Mouse (Mus musculus) CH12.LX (cell line): Measurements from ENCODE around the gene Pcsk6. TPM values are rescaled to one million over a fixed set of nuclear protein-coding genes. Genes with fewer than 3 reads are reported as not detected.

Experiments
- DNase-seq: peaks from one replicate; pipeline ENCODE4 v3.0.0-alpha.2; 2013; ENCODE audit errors: extremely low read depth
- H3K27ac ChIP-seq: 2 replicates; pipeline ENCODE4 v1.5.1; 2012; ENCODE audit warnings: low read depth, mild to moderate bottlenecking, control low read depth, moderate library complexity; ENCODE audit not compliant: insufficient read depth
- H3K27me3 ChIP-seq: replicated peaks from 2 replicates; pipeline ENCODE3; 2012; ENCODE audit warnings: inconsistent platforms
- H3K36me3 ChIP-seq, 2 experiments: replicated peaks in 1 of 2; 2 replicates each; pipeline versions ENCODE3 to v1.6.1; 2012; ENCODE audit warnings: inconsistent platforms in 1 of 2, low read length in 1 of 2, mild to moderate bottlenecking in 1 of 2, mixed read lengths in 1 of 2, moderate library complexity in 1 of 2; ENCODE audit not compliant: control insufficient read depth in 1 of 2, insufficient read depth in 1 of 2
- H3K4me1 ChIP-seq, 2 experiments: 2 replicates each; pipeline ENCODE4 v1.6.1; 2012; ENCODE audit warnings: inconsistent platforms in 1 of 2, moderate library complexity in 1 of 2; ENCODE audit not compliant: insufficient read depth in 2 of 2, control insufficient read depth in 1 of 2
- H3K4me2 ChIP-seq: 2 replicates; pipeline ENCODE4 v1.6.1; 2012; ENCODE audit warnings: low read depth, mild to moderate bottlenecking, control low read depth; ENCODE audit not compliant: poor library complexity, insufficient read depth, severe bottlenecking
- H3K4me3 ChIP-seq, 3 experiments: fragments of 150-350 bp in 1 of 3; sonication (generic) in 1 of 3; replicated peaks in 1 of 3; 2 replicates each; pipeline versions ENCODE3 to v1.5.1; 2011 to 2012; ENCODE audit warnings: low read depth in 2 of 3, low read length in 2 of 3, mild to moderate bottlenecking in 2 of 3, moderate library complexity in 2 of 3, control low read depth in 1 of 3, improper control_type of control experiment in 1 of 3, inconsistent platforms in 1 of 3, mixed read lengths in 1 of 3; ENCODE audit not compliant: poor library complexity in 1 of 3
- H3K79me2 ChIP-seq: replicated peaks from 2 replicates; pipeline ENCODE4 v1.6.1; 2012; ENCODE audit warnings: mild to moderate bottlenecking, moderate library complexity; ENCODE audit not compliant: control insufficient read depth, poor library complexity, insufficient read depth, severe bottlenecking; ENCODE audit errors: extremely low read depth
- H3K9ac ChIP-seq: 2 replicates; pipeline ENCODE4 v1.6.1; 2012; ENCODE audit warnings: low read depth, mild to moderate bottlenecking, control low read depth, moderate library complexity; ENCODE audit not compliant: insufficient read depth
- H3K9me3 ChIP-seq: replicated peaks from 2 replicates; pipeline ENCODE3; 2012; ENCODE audit warnings: low read length, inconsistent platforms, mixed read lengths
- EP300 ChIP-seq: IDR thresholded peaks from 2 replicates; pipeline ENCODE4 v1.6.1; 2011; ENCODE audit warnings: low read length, improper control_type of control experiment
- ETS1 ChIP-seq: conservative IDR thresholded peaks from 2 replicates; pipeline ENCODE4 v1.6.1; 2012; ENCODE audit warnings: low read depth, mild to moderate bottlenecking, inconsistent platforms, low read length, improper control_type of control experiment, moderate library complexity
- HCFC1 ChIP-seq: IDR thresholded peaks from 2 replicates; pipeline ENCODE4 v1.6.1; 2012; ENCODE audit warnings: low read depth, mild to moderate bottlenecking, inconsistent platforms, low read length, improper control_type of control experiment
- IRF4 ChIP-seq: IDR thresholded peaks from 2 replicates; pipeline ENCODE4 v1.6.1; 2014; ENCODE audit warnings: low read depth, mild to moderate bottlenecking, inconsistent platforms, low read length, improper control_type of control experiment
- JUN ChIP-seq: IDR thresholded peaks from 2 replicates; pipeline ENCODE4 v1.6.1; 2011; ENCODE audit warnings: low read depth, mild to moderate bottlenecking, low read length, improper control_type of control experiment, moderate library complexity; ENCODE audit not compliant: insufficient read depth
- JUND ChIP-seq: conservative IDR thresholded peaks from 2 replicates; pipeline ENCODE4 v1.6.1; 2011; ENCODE audit warnings: low read depth, low read length, improper control_type of control experiment
- KAT2A ChIP-seq: IDR thresholded peaks from 2 replicates; pipeline ENCODE4 v1.6.1; 2012; ENCODE audit warnings: low read length, improper control_type of control experiment, inconsistent platforms; ENCODE audit not compliant: insufficient replicate concordance
- MAFK ChIP-seq: IDR thresholded peaks from 2 replicates; pipeline ENCODE4 v1.6.1; 2011; ENCODE audit warnings: low read length, improper control_type of control experiment; ENCODE audit not compliant: insufficient replicate concordance
- MEF2A ChIP-seq: IDR thresholded peaks from 2 replicates; pipeline ENCODE4 v1.6.1; 2014; ENCODE audit warnings: low read depth, mild to moderate bottlenecking, inconsistent platforms, low read length, improper control_type of control experiment, borderline replicate concordance
- MYC ChIP-seq: IDR thresholded peaks from 2 replicates; pipeline ENCODE4 v1.6.1; 2011; ENCODE audit warnings: low read depth, mild to moderate bottlenecking, improper control_type of control experiment, low read length
- NELFE ChIP-seq: IDR thresholded peaks from 2 replicates; pipeline ENCODE4 v1.6.1; 2011; ENCODE audit warnings: low read depth, low read length, improper control_type of control experiment
- POLR2A ChIP-seq: IDR thresholded peaks from 2 replicates; pipeline ENCODE4 v1.6.1; 2011; ENCODE audit warnings: low read depth, mild to moderate bottlenecking, improper control_type of control experiment, low read length
- POLR2AphosphoS2 ChIP-seq: IDR thresholded peaks from 2 replicates; pipeline ENCODE4 v1.6.1; 2011; ENCODE audit warnings: low read depth, low read length, improper control_type of control experiment
- RCOR1 ChIP-seq: conservative IDR thresholded peaks from 2 replicates; pipeline ENCODE4 v1.6.1; 2012; ENCODE audit warnings: low read depth, mild to moderate bottlenecking, inconsistent platforms, low read length, improper control_type of control experiment
- SMC3 ChIP-seq: IDR thresholded peaks from 2 replicates; pipeline ENCODE4 v1.6.1; 2011; ENCODE audit warnings: low read depth, low read length, improper control_type of control experiment
- TCF12 ChIP-seq: IDR thresholded peaks from 2 replicates; pipeline ENCODE4 v1.6.1; 2014; ENCODE audit warnings: low read depth, mild to moderate bottlenecking, inconsistent platforms, low read length, improper control_type of control experiment
- USF1 ChIP-seq: IDR thresholded peaks from 2 replicates; pipeline ENCODE4 v1.6.1; 2014; ENCODE audit warnings: low read depth, mild to moderate bottlenecking, inconsistent platforms, low read length, improper control_type of control experiment
- USF2 ChIP-seq: conservative IDR thresholded peaks from 2 replicates; pipeline ENCODE4 v1.6.1; 2011; ENCODE audit warnings: low read depth, low read length, improper control_type of control experiment
- ZC3H11A ChIP-seq: IDR thresholded peaks from 2 replicates; pipeline ENCODE4 v1.6.1; 2012; ENCODE audit warnings: low read depth, mild to moderate bottlenecking, inconsistent platforms, low read length, improper control_type of control experiment
- dilution Hi-C: fragments of 300-500 bp; cut with MboI; formaldehyde crosslinking; loops from 2 replicates; pipeline ENCODE4 v1.14.3; 2020; ENCODE audit warnings: low sequenced_read_pairs; ENCODE audit not compliant: extremely low pct_unique_long_range_greater_than_20kb, extremely low pct_ligation_motif_present
- in situ Hi-C: fragments of 300-500 bp; cut with MboI; formaldehyde crosslinking; loops from 3 replicates; pipeline ENCODE4 v1.14.3; 2019; ENCODE audit warnings: low sequenced_read_pairs, low pct_ligation_motif_present, low pct_unique_long_range_greater_than_20kb, mixed read lengths
- polyA plus RNA-seq: library from polyadenylated mRNA; unstranded; fragments of >175 nt; gene quantifications from 2 replicates; pipeline ENCODE4 v1.2.1, GENCODE M21; 2012; ENCODE audit warnings: low read depth; ENCODE audit not compliant: insufficient read length
- total RNA-seq, 2 experiments: library from RNA; depleted of rRNA; stranded (reverse); fragments of 300-350 nt in 1 of 2; fragments of >200 nt in 1 of 2; gene quantifications; 2 replicates each; pipeline ENCODE4 v1.2.3; 2012 to 2014

The Pcsk6 gene
- total and polyA plus RNA-seq, 3 experiments: not detected

- TF ChIP-seq EP300 (no peak), HCFC1 (no peak), MYC (no peak), POLR2A (no peak), ETS1 (no peak), JUND (no peak), IRF4 (no peak), NELFE (no peak), ZC3H11A (no peak), KAT2A (no peak), USF1 (no peak), JUN (no peak), TCF12 (no peak), USF2 (no peak), MAFK (no peak), RCOR1 (no peak), MEF2A (no peak)
- dilution Hi-C loops (no loop called here), in situ Hi-C loops (no loop called here)
These were observed 8.7 kb downstream of the Pcsk6 start for GRCm38 (mm10) chr7:65870227-65870626.

GRCm38 (mm10) chr7:65870928-65871580, 9.5 kb downstream of the Pcsk6 start:
- Histone ChIP-seq H3K36me3 (no peaks in the 10 kb centered on the region), H3K4me1 (no peaks in the 10 kb centered on the region), H3K27me3 (peaks cover 75% of the 10 kb centered on the region), H3K9me3 (no peaks in the 10 kb centered on the region), H3K9ac (no peak overlapping the region), H3K4me2 (no peak overlapping the region), H3K4me3 (no peak overlapping the region), H3K27ac (no peak overlapping the region), H3K79me2 (no peaks in the 10 kb centered on the region)
- TF ChIP-seq POLR2AphosphoS2: no peak
- TF ChIP-seq SMC3: no peak
- no peak for TF ChIP-seq MAFK
- no peak for DNase-seq
- dilution Hi-C loops: no loop called here
- in situ Hi-C loops: no loop called here

More at GRCm38 (mm10) chr7:65870227-65870626, 8.7 kb downstream of the Pcsk6 start:
- Histone ChIP-seq H3K9ac (no peak overlapping the region), H3K79me2 (no peaks in the 10 kb centered on the region), H3K4me2 (no peak overlapping the region), H3K4me3 (no peak overlapping the region), H3K36me3 (no peaks in the 10 kb centered on the region), H3K4me1 (no peaks in the 10 kb centered on the region), H3K27me3 (peaks cover 74% of the 10 kb centered on the region), H3K27ac (no peak overlapping the region), H3K9me3 (no peaks in the 10 kb centered on the region)
- DNase-seq: no peak
